Mouse (Mus musculus) gastrocnemius, postnatal 25 days (tissue): ENCODE data around the gene Dok5. TPM values are rescaled to one million over a fixed set of nuclear protein-coding genes. Genes with fewer than 3 reads are reported as not detected.

Experiments used
- total RNA-seq, 2 experiments: library from RNA; stranded (reverse); gene quantifications; 1 replicate in 1 of 2; 2 replicates in 1 of 2; pipeline ENCODE4 v1.2.3; 2021

Gene Dok5
- total RNA-seq, 2 experiments from 2014 or later, result 8.6 to 8.8 TPM

Other genes starting within 250 kb of the Dok5 start
- gene Pfdn4, start 235.4 kb upstream of the Dok5 start, total RNA-seq, result 10 to 100 TPM; 12.9 to 14.2 TPM
- gene Cyp24a1, start 234.7 kb upstream of the Dok5 start, total RNA-seq, result not detected
- not detected for gene 4930470P17Rik, start 129.8 kb upstream of the Dok5 start, total RNA-seq